Mouse (Mus musculus) adrenal gland, adult 2 months (tissue): ENCODE measurements at regions not wholly inside any gene's neighbourhood (a gene's known extent, or its start where the extent isn't known, plus 50 kb on each side); places are given as distances from the start of the nearest gene placed in this dataset.
A peak's percentile ranks its signal among the peaks of the same experiment; 100 is the strongest.

Source experiments
- DNase-seq: peaks from one replicate; pipeline ENCODE4 v3.0.0; 2021

DNA sequence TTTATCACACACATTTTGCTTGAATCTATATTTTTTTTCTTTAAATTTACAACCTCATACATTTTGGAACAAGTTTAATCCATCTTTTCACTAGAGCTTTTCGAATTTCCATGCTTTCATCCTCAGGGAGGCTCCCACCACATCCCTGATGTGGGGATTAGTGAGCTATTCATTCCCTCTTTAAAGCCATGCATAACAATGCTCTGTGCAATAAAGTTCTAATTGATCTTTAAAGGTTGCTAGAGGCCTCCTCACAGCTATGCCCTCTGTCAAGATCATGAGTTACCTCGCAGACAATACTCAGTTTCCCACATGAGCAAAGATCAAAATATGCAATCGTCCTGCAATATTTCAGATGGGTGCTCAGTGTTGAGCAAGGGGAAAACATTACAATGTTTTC lies 234.5 kb upstream of the Adamts5 start:
- DNase-seq: no peak

DNA sequence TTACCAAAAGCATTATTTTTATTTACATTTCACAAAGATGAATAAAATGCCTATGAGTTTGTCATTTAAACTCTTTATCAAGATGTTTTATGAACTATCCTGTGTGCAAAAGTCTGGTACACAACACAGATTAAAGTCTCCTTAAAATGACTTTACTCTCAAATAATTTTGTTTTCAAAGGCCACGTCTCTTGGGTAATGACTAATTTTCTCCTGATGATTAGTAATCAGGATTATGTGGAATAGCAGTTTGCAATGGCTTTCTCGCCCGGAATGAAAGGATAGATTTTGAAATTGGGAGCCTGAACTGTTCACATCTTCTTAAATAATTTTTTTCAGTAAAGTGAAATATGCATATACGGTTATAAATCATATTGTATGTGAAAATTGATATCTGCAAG lies 225.8 kb upstream of the Adamts5 start:
- DNase-seq: no peak

DNA sequence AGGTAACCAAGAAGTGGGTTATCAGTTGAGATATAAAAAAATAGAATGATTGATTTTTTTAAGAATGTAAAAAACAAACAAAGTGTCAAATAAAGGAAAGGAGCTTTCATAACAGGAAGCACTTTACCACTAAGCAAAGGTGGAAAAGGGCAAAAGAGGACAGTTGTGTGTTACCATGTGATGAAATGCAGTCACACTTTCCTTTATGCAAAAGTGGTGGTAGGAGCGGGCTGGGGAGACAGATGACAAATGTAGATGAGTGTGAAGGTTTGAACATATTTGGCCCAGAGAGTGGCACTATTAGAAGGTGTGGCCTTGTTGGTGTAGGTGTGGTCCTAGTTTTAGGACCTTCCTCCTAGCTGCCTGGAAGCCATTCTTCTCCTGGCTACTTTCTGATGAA lies 222.6 kb upstream of the Adamts5 start:
- DNase-seq: no peak

DNA sequence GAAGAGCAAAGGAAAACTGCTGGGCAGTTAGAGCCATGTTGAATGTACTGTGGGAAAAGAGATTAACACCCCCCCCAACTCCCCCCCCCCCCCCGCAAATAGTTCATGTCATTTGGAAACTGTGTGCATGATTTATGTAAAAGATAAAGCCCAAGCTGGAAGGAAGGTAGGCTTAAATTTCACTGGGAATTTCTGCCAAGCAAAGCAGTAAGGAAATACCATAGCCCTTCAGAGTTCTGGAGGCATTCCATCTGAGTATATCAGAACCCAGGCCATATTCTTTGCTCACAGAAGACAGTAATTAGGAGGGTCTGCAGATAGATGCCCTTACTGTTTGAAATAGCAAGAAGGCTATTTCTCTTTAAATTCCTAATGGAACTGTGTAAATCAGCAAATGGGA lies 221.3 kb upstream of the Adamts5 start:
- DNase-seq: no peak

DNA sequence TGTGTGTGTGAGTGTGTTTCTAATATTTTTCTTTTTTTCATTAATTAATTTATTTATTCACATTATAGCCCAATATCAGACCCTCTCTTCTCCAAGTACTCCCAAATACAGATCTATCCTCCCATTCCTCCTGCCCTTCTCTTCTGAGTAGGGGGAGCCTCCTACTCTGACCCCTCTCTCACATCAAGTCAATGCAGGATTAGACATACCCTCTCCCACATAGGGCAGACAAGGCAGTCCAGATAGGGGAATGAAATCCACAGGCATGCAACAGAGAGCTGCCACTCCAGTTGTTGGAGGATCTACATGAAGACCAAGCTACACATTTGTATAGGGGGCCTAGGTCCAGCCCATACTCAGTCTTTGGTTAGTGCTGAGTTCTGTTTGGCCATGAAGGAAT lies 216.3 kb upstream of the Adamts5 start:
- DNase-seq: no peak

DNA sequence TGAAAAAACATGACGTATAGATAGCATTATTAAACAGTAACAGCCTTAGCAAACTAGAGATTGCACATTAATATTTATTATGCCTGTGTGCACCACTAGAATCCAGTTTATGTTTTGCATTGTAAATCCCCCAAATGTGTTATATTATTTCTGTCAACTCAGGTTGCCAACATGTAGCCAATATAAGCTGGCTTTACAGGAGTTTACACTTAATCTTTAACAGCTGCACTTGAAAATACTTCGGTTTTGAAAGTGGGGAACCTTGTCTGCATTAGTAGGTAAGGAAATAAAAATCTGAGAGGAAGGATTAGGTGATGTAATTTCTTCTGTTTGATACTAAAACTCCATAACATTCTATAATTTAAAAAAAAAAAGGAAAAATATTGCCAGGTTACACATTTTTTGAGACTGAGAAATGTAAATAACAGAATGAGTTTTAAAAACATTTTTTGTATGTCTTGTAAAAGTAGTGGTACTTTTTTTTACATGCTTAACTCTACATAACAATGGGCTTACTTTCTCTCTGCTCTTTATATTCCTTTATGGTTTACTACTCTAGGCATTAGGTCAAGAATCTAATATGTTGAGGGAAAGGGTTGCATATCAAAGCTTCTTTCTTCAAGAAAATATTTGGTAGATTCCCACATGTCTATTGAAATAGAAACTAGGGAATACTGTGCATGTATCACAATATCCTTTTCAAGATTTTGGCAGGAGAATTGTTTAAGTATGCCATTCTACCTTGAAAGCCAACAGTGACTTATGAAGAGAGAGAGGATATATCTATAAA lies 214.2 kb upstream of the Adamts5 start:
- no peak for DNase-seq

DNA sequence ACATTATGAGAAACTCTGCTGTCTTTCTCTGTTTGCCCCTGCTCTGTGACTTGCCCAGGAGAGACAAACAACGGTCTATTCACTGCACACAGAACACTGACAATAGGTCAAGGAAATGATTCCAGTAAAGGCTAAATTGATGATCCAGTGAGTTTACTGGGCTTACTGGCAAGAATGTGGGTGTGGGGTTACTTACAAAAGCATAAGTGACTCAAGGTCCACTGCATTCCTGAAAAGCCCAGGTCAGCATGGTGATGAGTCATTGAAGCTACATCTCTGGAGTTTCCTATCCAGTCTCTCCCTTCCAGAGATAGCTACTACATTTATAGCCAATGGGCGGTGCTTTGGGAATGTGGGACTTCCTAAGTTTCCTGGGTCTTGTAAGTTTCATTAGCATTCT lies 192.8 kb upstream of the Adamts5 start:
- peak; percentile 27 for DNase-seq

DNA sequence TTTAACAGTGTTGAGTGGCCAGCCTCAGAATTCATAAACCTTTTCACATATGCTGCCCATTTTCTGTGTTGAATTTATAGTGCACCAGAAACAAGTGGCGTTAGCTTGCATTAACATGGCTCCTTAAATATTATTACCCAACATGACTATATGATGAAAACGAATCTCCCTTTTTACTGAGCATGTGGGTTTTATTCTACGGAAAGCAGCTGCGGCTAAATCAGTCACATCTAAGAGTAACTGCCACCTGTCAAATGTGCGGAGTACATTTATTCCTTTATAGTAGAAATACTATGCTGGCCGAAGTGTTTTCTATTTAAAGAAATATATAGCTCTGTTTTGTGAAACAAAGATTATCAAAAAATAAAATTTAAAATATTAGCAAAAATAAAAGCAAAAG lies 188.5 kb upstream of the Adamts5 start:
- no peak for DNase-seq

DNA sequence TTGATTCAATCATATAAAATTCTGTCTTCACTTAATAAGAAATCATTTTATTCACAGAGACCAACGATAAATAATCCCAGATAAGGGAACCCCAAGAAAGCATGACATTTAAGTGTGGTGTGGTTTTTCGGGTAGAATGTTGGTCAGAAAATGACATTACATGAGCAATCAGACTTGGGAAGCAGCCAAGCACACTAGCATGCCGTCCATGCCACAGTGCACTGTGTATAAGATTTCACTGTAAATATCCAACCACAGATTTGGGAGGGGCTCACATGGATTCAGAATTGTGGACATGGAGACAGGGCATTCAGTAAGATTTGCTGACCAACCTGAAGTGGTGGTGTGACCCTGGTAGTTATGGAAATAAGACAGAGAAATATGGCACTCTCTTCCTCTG lies 185.8 kb upstream of the Adamts5 start:
- DNase-seq: no peak

DNA sequence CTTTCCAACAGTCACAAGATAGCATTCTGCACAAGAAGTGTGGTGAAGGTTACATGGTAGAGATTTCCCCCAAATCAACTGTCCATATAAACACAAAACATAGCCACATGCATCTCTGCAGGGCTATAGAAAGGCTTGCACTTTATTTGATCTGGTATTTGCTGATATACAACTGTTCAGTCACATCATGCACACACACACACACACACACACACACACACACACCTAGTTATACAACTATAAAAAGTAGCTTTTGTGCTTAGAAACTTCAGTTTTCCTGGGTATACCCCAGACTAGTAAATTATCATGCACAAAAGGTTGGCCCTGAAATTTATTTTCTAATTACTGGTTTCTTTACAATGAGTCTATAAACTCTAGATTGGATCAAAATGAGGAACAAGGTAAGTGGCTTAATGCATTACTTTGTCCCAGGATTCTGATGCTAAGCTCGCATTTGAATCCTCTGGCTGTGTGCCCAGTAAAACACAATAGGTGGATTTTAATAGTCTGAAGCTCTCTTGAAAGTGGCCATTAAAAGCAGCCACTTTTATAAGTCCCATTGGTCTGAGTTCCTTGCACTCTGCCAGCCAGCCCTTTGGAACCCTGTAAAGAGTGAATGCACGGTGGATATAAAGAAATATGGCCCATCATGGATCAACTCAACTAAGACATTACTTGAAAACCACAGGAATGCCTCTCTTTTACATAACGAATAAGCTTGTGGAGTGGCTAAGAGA lies 166.2 kb upstream of the Adamts5 start:
- DNase-seq: no peak

DNA sequence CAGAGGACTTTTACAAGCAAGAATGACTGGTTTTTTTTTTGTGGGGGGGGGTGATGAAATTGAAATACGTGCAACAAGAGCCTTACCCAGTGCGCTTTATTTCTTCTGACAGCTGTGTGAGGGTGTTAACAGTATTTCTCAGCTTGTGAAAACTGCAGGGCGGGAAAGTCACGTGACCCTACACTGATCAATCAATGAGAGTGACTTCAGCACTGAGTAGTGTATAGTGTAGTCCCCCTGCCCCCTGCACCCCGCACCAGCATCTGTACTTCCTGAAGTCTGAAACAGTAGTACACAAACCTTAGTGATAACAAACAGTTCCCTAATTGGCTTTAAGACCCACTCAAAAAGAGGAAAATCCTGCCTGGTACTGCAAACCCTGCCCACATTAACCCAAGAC lies 158.5 kb upstream of the Adamts5 start:
- no peak for DNase-seq

DNA sequence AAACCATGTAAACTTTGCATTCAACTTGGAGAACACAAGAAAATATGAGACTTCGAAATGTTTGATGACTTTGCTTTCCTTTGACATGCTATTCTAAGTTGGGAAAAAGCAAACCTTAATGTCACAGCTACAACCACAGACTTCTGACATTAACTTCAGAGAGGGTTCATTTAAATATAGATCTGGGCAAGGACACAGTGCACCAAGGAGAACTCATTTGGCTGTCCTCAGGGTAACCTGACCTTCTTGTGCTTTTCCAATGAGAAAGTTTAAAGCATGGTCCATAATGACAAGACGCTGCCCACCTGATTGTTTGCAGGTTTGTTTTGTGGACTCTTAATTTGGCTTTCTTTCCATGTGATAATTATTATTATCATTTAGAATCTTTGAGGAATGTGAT lies 143.1 kb upstream of the Adamts5 start:
- no peak for DNase-seq

DNA sequence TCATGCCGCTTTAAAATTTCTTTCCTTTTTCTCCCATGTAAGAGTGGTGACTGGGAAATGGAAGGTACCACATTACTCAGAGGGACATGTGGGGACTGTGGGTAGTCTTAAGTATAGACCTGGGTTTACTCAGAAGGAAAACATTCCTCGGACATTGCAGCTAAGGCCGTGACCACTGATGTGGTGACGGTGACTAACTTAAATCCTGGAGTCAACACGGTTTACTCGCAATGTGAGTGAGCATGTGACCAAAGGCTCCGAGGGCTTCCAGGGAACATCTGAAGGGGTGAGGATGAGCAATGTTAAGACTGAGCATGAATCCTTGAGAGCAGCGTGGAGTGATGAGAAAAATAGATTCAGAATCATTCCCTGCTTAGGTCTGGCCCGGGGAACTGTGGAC lies 133.1 kb upstream of the Adamts5 start:
- no peak for DNase-seq

DNA sequence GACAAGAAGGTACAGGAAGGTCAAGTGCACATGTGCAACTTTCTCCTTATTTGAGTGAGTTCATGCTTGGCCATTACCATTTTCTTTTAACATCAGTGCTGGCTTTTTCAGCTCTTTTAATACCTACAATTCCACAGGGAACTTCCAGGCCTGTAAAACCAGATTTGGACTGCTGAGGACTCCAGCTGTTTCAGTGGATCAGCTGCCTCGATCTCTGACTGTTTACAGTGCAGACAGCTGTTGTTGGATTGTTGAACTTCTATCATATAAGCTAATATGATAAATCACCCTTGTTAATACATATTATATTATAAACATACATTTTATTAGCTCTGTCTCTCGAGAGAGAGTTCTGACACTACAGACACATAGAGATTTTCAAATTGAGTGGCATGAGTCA lies 126.1 kb upstream of the Adamts5 start:
- DNase-seq: no peak

DNA sequence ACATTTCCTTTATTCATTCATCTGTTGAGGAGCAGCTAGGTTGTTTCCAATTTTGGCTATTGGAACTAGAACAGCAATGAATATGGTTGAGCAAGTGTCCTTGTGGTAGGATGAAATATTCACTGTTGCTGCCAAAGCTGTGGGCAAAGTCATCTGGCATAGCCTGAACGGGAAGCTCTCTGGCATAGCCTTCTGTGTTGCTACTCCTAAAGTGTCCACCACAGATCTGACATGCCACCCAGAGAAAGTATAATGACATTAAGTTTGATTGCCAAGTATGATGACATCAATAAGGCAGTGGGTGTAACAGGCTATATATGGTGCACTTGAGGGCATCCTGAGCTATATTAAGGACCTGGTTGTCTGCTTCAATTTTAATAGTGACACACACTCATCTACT lies 113.7 kb upstream of the Adamts5 start:
- DNase-seq: peak; percentile 61

DNA sequence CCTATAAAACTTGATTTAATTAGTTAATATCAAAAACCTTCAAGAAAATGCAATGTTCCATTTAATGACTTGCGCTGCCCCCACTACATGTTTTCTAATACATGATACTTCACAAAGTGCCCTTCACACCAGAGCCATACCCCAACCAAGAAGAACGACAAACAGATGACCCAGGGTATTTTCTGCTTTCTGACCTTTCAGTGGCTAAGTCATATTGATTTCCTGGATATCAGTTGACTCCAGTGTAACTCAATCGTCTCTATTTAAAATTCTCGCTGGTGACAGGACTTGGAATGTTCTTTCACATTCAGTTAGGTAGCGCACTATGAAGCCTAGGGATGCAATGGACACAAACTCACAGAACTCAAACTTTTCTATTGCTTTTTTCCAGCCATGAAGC lies 109.4 kb upstream of the Adamts5 start:
- DNase-seq: no peak

DNA sequence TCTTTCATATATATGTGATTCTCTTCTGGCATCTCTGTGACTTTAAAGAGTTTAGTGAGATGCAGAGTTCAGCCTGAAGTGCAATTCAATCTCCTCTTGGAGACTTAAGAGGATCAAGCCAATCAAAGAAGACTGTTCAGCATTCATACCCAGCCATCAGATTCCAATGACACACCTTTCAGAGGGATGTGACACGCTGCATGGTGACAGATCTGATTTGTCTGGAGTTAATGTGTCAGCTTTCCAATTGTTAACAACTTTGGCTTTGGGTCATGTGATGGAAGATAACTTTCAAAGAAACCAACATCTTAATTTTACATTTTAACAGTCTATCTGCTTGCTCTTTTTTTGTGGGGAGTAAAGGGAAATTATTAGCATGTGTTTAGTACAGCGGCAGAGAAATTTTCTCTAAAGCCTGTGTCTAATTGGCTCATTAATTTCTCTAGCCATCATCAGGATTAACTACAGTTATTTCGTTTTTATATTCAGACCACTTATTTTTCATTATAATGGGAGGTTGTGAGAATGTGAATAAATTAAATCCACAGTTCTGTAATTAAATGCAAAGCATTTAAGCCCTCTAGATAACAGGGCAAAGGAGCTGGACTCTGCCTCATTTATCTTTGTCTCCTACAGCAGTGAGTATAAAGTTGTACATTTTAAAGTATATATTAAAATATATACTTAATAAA lies 108.2 kb upstream of the Adamts5 start:
- DNase-seq: no peak

DNA sequence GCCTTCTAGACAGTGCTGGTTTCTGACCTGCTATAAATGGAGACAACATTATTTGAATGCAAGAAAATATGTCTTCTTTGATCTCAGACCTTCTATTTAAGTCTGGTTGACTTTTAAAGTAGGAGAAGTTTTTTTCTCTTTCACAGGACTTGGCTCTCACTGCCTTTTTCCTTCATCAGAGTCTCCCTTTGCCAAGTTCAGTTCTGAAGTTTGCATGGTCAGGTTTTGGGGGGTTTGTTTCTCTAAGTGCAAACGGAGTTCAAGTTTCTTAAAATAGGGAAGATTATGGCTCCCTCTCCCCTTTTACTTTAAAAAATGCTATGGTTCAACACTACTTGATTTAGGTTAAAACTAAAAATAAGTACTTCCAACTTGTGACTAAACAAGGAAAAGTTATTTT lies 106.2 kb upstream of the Adamts5 start:
- no peak for DNase-seq

DNA sequence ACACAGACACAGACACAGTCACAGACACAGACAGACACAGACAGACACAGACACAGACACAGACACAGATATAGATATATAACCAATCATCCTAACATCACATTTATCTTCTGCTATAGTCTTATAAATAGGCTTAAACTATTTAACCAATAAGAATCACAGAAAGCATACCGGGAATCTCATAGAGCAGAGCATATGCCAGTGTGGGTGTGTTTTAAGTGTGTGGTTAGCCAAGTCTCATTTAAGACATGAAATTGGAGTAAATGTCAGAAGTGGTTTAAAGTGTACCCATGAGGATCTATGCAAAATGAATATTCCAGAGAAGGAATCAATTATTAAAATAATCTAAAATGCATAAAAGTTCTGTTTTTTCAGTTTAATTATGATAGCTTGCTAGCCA lies 99.2 kb upstream of the Adamts5 start:
- no peak for DNase-seq

DNA sequence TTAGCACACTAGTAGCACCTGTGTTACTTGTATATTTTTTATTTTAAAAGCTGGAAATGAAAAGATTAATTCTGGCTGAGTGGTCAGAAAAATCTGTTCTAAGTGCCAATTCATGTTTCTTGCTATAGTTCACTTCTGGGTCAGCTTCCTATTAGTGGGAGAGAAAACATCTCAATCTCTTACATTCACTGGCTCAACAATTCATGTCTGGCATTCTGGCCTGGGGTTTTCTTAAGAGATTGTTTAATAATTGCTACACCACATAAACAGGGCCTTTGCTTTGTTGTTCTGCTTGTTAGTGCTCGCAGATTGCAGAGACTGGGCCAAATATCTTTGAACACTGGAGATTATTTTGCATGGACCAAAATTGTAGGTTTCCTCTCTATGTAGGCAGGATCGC lies 84.2 kb upstream of the Adamts5 start:
- DNase-seq: no peak

DNA sequence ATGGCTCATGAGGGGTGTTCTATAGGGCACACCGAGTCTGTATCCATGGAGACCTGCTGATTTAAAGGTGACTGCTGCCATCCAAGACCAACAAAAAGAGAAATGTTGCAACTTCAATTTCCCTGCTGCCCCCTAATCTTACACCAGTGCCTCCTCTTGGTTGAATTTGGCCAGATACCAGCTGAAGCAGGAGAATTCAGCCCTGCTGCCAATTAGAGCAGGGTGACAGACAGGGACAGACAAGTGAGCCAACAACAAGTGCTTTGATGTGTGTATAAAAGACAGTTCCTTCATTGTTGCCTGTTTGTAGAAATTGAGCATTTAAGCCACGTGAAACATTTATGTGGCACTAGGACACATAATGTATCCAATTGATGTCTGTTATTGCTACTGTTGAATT lies 75.5 kb upstream of the Adamts5 start:
- DNase-seq: peak; percentile 3

DNA sequence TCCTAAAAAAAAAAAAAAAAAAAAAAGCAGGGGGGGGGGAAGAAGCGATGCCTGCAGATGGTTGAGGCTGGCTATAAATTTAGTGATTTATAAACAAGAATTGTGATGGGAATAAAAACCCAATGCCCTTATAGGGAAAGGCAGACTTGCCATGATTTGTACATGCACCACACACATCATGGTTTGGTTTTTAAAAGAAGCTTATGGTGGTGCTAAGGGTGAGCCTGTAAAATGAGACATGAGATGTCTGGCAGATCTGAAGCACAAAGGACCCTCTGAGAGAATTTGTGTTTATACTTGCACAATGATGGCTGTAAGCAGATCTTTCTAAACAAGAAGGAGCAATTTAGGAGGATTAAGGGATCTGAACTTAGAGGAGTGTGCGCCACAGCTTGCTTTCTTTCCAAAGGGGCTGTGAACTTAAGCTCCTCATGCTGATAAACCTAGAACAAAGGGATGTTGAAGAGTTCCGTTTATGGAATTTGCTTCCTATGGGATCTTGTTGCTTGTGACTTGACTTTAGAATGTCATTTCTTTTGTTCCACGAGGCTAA lies 65.3 kb upstream of the Adamts5 start:
- DNase-seq: no peak

DNA sequence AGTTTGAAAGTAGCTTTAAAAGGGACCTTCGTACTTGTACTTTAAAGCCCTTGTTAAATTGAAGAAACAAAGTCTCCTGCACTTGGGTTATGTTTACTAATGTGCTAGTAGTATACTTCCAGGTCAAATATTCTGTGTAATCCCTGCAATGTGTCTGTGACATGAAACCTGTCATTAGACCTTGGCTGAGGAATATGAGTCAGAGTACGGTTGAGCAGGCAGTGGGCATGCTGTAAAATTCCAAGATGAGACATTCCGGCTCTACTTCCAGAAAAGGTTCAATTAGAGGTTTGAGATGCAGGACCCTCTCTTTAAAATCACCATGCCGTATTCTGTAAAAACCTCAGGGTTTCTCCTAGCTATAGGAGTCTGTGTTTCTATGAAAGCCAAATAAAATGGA lies 64.6 kb upstream of the Adamts5 start:
- peak; percentile 41 for DNase-seq
